Mouse (Mus musculus) inflammation-experienced regulatory T-cells, adult 6 months (primary cell): ENCODE results near the gene Nlk. TPM values are rescaled to one million over a fixed set of nuclear protein-coding genes. Genes with fewer than 3 reads are reported as not detected.
"Not testable (repeated sequence)": the region's sequence is repeated elsewhere in the genome, so short reads cannot be mapped to it uniquely, and the experiment has no call there.

ENCODE experiments used
- ATAC-seq: one replicate; pipeline ENCODE4 v1.8.0; 2017
- polyA plus RNA-seq, 3 experiments: library from polyadenylated mRNA; unstranded; fragments of 100-300 nt; shearing (Covaris generic); gene quantifications; one replicate each; pipeline ENCODE4 v1.2.1; 2017

Gene Nlk
- polyA plus RNA-seq, 3 experiments from 2014 or later, result 22.2 to 32.3 (median 29.4) TPM

DNA sequence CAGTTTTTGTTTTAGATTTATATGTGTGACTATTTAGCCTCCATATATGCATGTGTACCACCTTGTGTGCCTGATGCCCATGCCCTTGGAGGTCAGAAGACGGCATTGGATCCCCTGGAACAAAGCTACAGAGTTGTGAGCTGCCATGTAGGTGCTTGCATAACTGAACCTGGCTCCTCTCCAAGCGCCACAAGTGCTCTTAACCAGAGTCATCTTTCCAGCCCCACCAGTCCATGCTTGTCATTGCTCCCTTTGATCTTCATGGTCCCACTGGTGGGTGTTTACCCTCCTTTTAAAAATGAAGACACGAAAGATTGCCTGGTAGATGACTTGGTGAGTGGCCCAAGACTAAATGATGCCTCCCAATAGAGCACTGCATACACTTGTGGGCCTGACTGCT, 156.8 kb downstream of the Nlk start:
- ATAC-seq, result no peak

DNA sequence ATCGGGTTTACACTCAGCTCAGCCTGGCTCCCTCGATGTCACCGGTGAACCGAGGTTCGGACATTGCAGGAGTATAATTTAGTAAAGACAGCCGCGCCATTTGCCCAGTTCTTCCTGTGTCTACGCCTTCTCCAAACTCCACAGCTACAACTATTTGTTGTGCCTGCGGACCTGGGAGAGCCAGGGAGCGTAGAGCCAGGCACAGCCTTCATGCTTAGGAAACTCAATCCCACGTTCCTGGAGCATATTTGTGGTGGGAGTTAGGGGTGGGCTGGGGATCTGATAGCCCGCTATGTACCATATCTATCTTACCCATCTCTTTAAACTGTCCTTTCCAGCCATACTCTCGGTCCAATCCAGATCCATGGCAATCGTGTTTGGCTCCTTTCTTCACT, 160.5 kb downstream of the Nlk start:
- no peak for ATAC-seq

GRCm38 (mm10) chr11:78536080-78536689, 161.0 kb downstream of the Nlk start, which contains the start of the genes Tnfaip1 and Ift20:
Gene Tnfaip1 (minus strand): TSS chr11:78536332.
Gene Ift20 (plus strand): TSS chr11:78536361.
- peak; percentile 95 for ATAC-seq

DNA sequence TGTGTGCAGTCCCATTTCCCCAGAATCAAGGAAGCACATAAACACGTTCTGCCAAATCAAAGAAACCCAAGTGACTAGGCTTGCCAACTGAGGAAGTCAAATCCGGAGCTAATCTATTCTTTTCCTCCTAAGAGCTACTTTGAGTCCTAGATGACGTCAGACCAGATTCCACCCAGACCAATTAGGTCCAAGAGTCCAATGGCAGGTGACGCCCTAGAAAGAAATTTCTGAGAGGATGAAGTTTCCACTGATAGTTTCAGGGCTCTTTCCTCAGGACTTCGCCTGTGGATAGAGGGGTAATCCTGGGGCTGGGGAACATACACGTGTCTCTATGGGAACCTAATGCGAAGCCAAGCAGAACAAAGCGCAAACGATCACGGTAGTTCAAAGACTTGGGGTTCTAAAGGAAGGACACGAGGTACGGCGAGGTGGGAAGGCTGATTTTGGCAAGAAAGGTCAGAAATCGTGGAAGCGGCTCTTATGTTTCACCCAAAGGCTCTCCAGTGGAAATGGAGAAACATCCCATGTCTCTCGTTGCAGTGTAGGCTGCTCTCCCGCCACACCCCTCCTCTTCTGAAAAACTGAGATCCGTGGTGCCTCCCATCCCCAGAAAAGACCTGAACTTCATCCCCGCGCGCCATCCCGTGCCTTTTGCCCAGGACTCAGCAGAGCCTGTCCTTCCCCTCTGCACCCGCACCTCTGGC, 161.6 kb downstream of the Nlk start:
- peak; percentile 20 for ATAC-seq

DNA sequence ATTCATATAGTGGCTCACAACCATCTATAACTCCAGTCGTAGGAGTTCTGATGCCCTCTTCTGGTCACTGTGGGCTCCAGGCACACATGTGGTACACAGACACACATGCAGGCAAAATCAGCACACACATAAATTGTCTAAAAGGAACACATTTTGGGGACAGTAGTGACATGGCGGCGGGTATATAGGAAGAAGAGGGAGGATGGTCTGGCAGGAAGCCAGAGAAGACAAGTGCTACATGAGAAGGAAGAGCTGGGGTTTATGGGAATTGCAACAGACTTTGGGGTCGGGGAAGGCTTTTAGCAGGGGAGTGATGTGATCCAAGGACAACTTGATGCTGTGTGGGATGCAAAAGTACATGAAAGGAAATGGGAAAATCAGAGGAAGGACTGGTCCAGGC, 162.7 kb downstream of the Nlk start:
- no peak for ATAC-seq

DNA sequence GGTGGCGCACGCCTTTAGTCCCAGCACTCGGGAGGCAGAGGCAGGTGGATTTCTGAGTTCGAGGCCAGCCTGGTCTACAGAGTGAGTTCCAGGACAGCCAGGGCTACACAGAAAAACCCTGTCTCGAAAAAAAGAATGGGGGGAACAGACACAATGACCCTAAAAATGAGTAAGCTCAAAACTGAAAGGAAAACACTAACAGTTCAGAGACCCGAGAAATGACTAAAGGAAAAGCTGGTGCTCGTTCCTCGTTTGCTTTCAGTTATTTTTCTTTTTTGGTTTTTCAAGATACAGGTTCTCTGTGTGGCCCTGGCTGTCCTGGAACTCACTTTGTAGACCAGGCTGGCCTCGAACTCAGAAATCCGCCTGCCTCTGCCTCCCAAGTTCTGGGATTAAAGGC, 165.7 kb downstream of the Nlk start:
- ATAC-seq, result not testable (repeated sequence)

- ATAC-seq, result no peak
These were observed 166.1 kb downstream of the Nlk start for GRCm38 (mm10) chr11:78531046-78531445.

GRCm38 (mm10) chr11:78530001-78530400, 167.2 kb downstream of the Nlk start:
- no peak for ATAC-seq

DNA sequence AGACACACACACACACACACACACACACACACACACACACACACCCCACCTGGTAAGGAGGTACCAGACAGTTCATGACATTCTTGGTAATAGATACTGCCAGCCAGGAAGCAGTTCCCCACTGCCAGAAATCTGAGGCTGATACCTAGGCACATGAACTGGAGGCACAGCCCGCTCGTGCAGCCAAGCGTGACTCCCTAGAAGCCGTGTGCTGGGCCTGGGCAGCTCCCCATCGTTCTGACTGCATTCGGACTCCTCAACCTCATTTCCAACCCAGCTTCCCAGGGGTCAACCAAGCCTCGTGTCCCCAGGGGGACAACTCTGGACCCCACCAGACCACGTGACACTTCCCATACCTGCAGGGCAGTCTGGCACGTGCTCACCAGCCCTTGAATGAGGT, 168.5 kb downstream of the Nlk start:
- no peak for ATAC-seq

DNA sequence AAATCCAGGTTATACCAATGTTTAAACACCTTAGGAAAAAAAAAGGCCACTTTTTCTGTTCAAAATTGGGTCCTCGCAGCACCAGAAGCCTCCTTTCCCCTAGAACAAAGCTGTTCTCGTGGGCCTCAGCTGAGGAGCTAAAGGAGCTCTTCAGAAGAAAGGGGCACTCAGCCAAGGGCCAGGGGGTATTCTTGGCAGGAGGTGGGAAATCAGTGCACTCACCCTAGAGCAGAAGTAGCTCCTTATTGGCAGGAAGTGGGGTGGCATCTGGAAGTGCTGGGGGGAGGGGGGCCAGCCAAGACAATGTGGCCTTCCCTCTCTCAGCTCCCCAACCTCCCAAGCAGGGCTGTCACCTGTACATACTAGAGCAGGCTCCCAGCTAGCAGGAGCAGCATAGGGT, 172.3 kb downstream of the Nlk start:
- no peak for ATAC-seq

GRCm38 (mm10) chr11:78523241-78523955, 173.8 kb downstream of the Nlk start:
- no peak for ATAC-seq

DNA sequence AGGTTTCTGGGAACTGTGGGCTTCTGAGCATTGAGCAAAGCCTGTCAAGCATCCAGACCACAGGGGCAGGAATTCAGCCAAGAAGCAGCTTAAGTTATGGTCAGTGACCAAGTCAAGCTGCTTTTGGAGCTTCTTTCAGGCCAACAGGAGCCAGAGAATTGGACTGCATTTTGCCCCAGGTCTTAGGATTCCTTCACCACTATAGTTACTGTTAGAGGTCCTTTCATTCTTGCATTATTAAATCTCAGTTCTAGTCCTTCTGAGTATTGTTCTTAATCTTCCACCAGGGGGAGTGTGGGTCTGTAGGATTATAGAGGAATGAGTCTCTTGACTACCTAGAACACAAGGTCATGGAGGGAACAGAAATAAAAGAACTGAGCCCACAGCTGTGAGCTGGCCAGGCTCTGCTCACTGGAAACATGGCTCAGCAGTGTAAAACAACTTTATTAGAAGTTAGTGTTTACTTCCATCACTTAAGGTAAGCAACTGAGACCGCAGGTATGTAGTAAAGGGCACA, 174.6 kb downstream of the Nlk start:
- ATAC-seq, result no peak

DNA sequence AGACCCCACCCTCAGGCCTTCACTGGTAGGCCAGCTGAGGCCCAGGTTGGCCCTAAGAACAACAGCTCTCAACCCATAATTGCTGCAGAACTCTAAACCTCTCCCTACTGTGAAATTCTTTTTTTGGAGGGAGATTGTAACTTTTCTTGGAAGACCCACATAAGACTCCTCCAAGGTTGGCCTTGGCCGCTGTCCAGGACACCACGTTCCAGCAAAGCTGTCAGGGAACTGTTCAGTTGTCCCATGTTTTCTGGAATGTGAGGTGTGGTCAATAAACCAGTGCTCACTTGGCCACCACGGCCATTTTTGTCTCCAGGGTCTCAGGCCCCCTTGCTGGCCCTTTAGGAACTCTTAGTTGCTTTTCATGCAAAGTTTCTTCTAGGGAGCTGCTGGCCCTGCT, 175.3 kb downstream of the Nlk start:
- ATAC-seq, result no peak

DNA sequence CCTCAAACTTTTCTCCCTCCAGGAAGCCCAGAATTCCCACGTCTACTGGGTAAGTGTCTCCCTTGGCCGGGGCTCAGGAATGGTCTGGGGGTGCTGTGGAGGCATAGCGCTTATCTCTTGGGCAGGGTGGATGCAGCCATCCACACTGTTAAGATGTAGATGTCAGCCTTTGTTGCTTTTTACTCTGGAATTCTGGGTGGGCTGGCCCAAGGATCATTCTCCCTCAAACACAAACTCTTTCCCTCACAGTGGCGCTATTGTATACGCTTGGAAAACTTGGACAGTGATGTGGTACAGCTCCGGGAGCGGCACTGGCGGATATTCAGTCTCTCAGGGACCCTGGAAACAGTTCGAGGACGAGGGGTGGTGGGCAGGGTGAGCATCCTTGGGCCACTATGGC, 178.2 kb downstream of the Nlk start:
- no peak for ATAC-seq

Other genes starting within 250 kb of the Nlk start
- 1 to 10 TPM in 2 of 3 experiments, under 1 TPM in 1; 0.36 to 4.3 (median 3.7) TPM for gene Slc46a1, start 231.7 kb downstream of the Nlk start, polyA plus RNA-seq
- gene Sarm1, start 199.6 kb downstream of the Nlk start, polyA plus RNA-seq, result 1 to 10 TPM in 1 of 3 experiments, under 1 TPM in 2; 0.41 to 2.2 (median 0.97) TPM
- gene Vtn, start 198.3 kb downstream of the Nlk start, polyA plus RNA-seq, result not detected
- not detected for gene Sebox, start 193.9 kb downstream of the Nlk start, polyA plus RNA-seq
- gene Tmem199, start 185.2 kb downstream of the Nlk start, polyA plus RNA-seq, result 10 to 100 TPM; 42.2 to 59.5 (median 54.9) TPM
- gene Poldip2, start 185.2 kb downstream of the Nlk start, polyA plus RNA-seq, result 10 to 100 TPM; 12.4 to 16.8 (median 13.2) TPM
- 10 to 100 TPM; 14.6 to 20.3 (median 16.9) TPM for gene Tnfaip1, start 161.0 kb downstream of the Nlk start, polyA plus RNA-seq
- gene Ift20, start 161.0 kb downstream of the Nlk start, polyA plus RNA-seq, result 100 to 1,000 TPM; 104 to 117 (median 111) TPM
- 10 to 100 TPM; 15.0 to 38.9 (median 18.8) TPM for gene Tmem97, start 146.6 kb downstream of the Nlk start, polyA plus RNA-seq
- gene Ccnq, start 54.4 kb upstream of the Nlk start, polyA plus RNA-seq, result 10 to 100 TPM; 32.5 to 41.1 (median 38.2) TPM
- gene Lyrm9, start 129.2 kb upstream of the Nlk start, polyA plus RNA-seq, result 10 to 100 TPM; 17.9 to 38.4 (median 28.3) TPM
- not detected for gene Nos2, start 223.4 kb upstream of the Nlk start, polyA plus RNA-seq